Mouse (Mus musculus) myocyte (in vitro differentiated cells): ENCODE results near the gene Pdzd2.

Experiments
- CEBPB ChIP-seq: IDR thresholded peaks from 2 replicates; pipeline ENCODE4 v1.6.1; 2011; ENCODE audit warnings: mild to moderate bottlenecking, moderate library complexity; ENCODE audit not compliant: poor library complexity, insufficient read depth, severe bottlenecking
- E2F4 ChIP-seq: IDR thresholded peaks from one replicate; pipeline ENCODE4 v1.6.1; 2011; ENCODE audit warnings: mild to moderate bottlenecking, control low read depth, moderate library complexity; ENCODE audit not compliant: insufficient read depth
- MAX ChIP-seq: IDR thresholded peaks from one replicate; pipeline ENCODE4 v1.6.1; 2011; ENCODE audit warnings: low read depth, mild to moderate bottlenecking, control low read depth
- MYOG ChIP-seq, 3 experiments: IDR thresholded peaks; one replicate each; pipeline ENCODE4 v1.6.1; 2011; ENCODE audit warnings: control low read depth in 2 of 3, low read depth in 2 of 3, mild to moderate bottlenecking in 2 of 3; ENCODE audit not compliant: insufficient read length in 2 of 3, control insufficient read depth in 1 of 3, insufficient read depth in 1 of 3
- POLR2A ChIP-seq: IDR thresholded peaks from one replicate; pipeline ENCODE4 v1.6.1; 2011; ENCODE audit warnings: low read depth, mild to moderate bottlenecking, control low read depth, moderate library complexity; ENCODE audit not compliant: insufficient read length
- POLR2AphosphoS2 ChIP-seq: IDR thresholded peaks from one replicate; pipeline ENCODE4 v1.6.1; 2011; ENCODE audit warnings: low read depth, control low read depth; ENCODE audit not compliant: insufficient read length
- TCF12 ChIP-seq: IDR thresholded peaks from one replicate; pipeline ENCODE4 v1.6.1; 2011; ENCODE audit warnings: mild to moderate bottlenecking, control low read depth; ENCODE audit not compliant: poor library complexity, insufficient read depth, severe bottlenecking
- USF1 ChIP-seq: IDR thresholded peaks from one replicate; pipeline ENCODE4 v1.6.1; 2011; ENCODE audit warnings: low read depth, mild to moderate bottlenecking, control low read depth, moderate library complexity

- TF ChIP-seq POLR2A (no peak), TCF12 (no peak), E2F4 (no peak), CEBPB (no peak), MAX (no peak), USF1 (no peak), POLR2AphosphoS2 (no peak), MYOG (IDR thresholded peaks at IDR 0.05; ENCODE audit: control insufficient read depth in 1 of 3, insufficient read depth in 1 of 3, insufficient read length in 2 of 3, low read depth in 2 of 3) (no peak)
These were observed 99.9 kb downstream of the Pdzd2 start for GRCm38 (mm10) chr15:12639776-12640175.
